Mouse (Mus musculus): Measurements from ENCODE around the gene Tex46. TPM values are rescaled to one million over a fixed set of nuclear protein-coding genes. Genes with fewer than 3 reads are reported as not detected.

The Tex46 gene
- polyA plus RNA-seq, 1 experiment from 2014 or later, result not detected

GRCm38 (mm10) chr4:136635995-136636394 is 25.8 kb downstream of the Tex46 start:
- H3K4me1 ChIP-seq (replicated peaks), result peaks cover 14% of the 10 kb centered on the region
- no peak overlapping the region for H3K4me3 ChIP-seq (replicated peaks)
- no peak for ATAC-seq (ENCODE audit: insufficient number of reproducible peaks, insufficient read depth, low FRiP score, low TSS enrichment, low read depth)
- H3K9me3 ChIP-seq, result peaks cover 6% of the 10 kb centered on the region; the same call in 1 of the 2 replicates
- no peak overlapping the region for H3K27ac ChIP-seq
- no peaks in the 10 kb centered on the region for H3K36me3 ChIP-seq
- H3K9ac ChIP-seq (replicated peaks), result no peak overlapping the region
- H3K27me3 ChIP-seq, result peaks cover 61% of the 10 kb centered on the region
- no peak overlapping the region for H3K4me2 ChIP-seq

- Histone ChIP-seq H3K9me3 (peaks cover 6% of the 10 kb centered on the region; the same call in 1 of the 2 replicates), H3K36me3 (no peaks in the 10 kb centered on the region), H3K4me2 (no peak overlapping the region), H3K27ac (no peak overlapping the region), H3K4me3 (replicated peaks) (no peak overlapping the region), H3K27me3 (peaks cover 60% of the 10 kb centered on the region), H3K9ac (replicated peaks) (no peak overlapping the region), H3K4me1 (replicated peaks) (peaks cover 14% of the 10 kb centered on the region)
- ATAC-seq (ENCODE audit: insufficient number of reproducible peaks, insufficient read depth, low FRiP score, low TSS enrichment, low read depth), result no peak
- WGBS, result 53% methylated on average over 5 of the region's 5 CpGs
Observed at GRCm38 (mm10) chr4:136636511-136636910, 26.3 kb downstream of the Tex46 start.

GRCm38 (mm10) chr4:136636983-136637562 is 26.8 kb downstream of the Tex46 start:
- 17% methylated on average over 37 of the region's 37 CpGs for WGBS
- no peak overlapping the region for H3K27ac ChIP-seq

GRCm38 (mm10) chr4:136637563-136638229 is 27.5 kb downstream of the Tex46 start:
- H3K36me3 ChIP-seq, result no peaks in the 10 kb centered on the region
- peaks cover 6% of the 10 kb centered on the region; the same call in 1 of the 2 replicates for H3K9me3 ChIP-seq
- peak overlapping the region; percentile 90 for H3K4me2 ChIP-seq
- H3K27ac ChIP-seq, result no peak overlapping the region
- peak overlapping the region; percentile 60 for H3K4me3 ChIP-seq (replicated peaks)
- peaks cover 14% of the 10 kb centered on the region for H3K4me1 ChIP-seq (replicated peaks)
- WGBS, result 3% methylated on average over 76 of the region's 76 CpGs
- peak overlapping the region; percentile 62 for H3K9ac ChIP-seq (replicated peaks)
- H3K27me3 ChIP-seq, result peaks cover 59% of the 10 kb centered on the region
- ATAC-seq (ENCODE audit: insufficient number of reproducible peaks, insufficient read depth, low FRiP score, low TSS enrichment, low read depth), result no peak

More at GRCm38 (mm10) chr4:136636983-136637562, 26.8 kb downstream of the Tex46 start:
- Histone ChIP-seq H3K9ac (replicated peaks) (peak overlapping the region; percentile 62), H3K4me1 (replicated peaks) (peaks cover 14% of the 10 kb centered on the region), H3K36me3 (no peaks in the 10 kb centered on the region), H3K9me3 (peaks cover 6% of the 10 kb centered on the region; the same call in 1 of the 2 replicates), H3K27me3 (peaks cover 60% of the 10 kb centered on the region), H3K4me3 (replicated peaks) (peak overlapping the region; percentile 60), H3K4me2 (peak overlapping the region; percentile 90)
- peak; percentile 42; the same call in 1 of the 2 replicates for ATAC-seq (ENCODE audit: insufficient number of reproducible peaks, insufficient read depth, low FRiP score, low TSS enrichment, low read depth)

- H3K4me3 ChIP-seq (replicated peaks), result peak overlapping the region; percentile 60
- H3K9me3 ChIP-seq, result peaks cover 6% of the 10 kb centered on the region; the same call in 1 of the 2 replicates
- H3K36me3 ChIP-seq, result no peaks in the 10 kb centered on the region
- WGBS, result 34% methylated on average over 7 of the region's 7 CpGs
- H3K27ac ChIP-seq, result no peak overlapping the region
- peak overlapping the region; percentile 90 for H3K4me2 ChIP-seq
- no peak for ATAC-seq (ENCODE audit: insufficient number of reproducible peaks, insufficient read depth, low FRiP score, low TSS enrichment, low read depth)
- peak overlapping the region; percentile 62; the same call in 1 of the 2 replicates for H3K9ac ChIP-seq (replicated peaks)
- peaks cover 56% of the 10 kb centered on the region for H3K27me3 ChIP-seq
- peaks cover 14% of the 10 kb centered on the region for H3K4me1 ChIP-seq (replicated peaks)
Observed at GRCm38 (mm10) chr4:136638230-136638750, 28.1 kb downstream of the Tex46 start.

GRCm38 (mm10) chr4:136638890-136639289 is 28.7 kb downstream of the Tex46 start:
- Histone ChIP-seq H3K4me1 (replicated peaks) (peaks cover 14% of the 10 kb centered on the region), H3K9ac (replicated peaks) (0 out of 2 replicates have a peak overlapping the region, but pooled peaks have one; percentile 18), H3K36me3 (no peaks in the 10 kb centered on the region), H3K4me2 (no peak overlapping the region), H3K9me3 (peaks cover 5% of the 10 kb centered on the region; the same call in 1 of the 2 replicates), H3K27ac (no peak overlapping the region), H3K4me3 (replicated peaks) (no peak overlapping the region), H3K27me3 (peaks cover 56% of the 10 kb centered on the region)
- ATAC-seq (ENCODE audit: insufficient number of reproducible peaks, insufficient read depth, low FRiP score, low TSS enrichment, low read depth), result no peak
- WGBS, result 15% methylated on average over 10 of the region's 10 CpGs

GRCm38 (mm10) chr4:136648922-136649479 is 38.8 kb downstream of the Tex46 start:
- peaks cover 11% of the 10 kb centered on the region; the same call in 1 of the 2 replicates for H3K9me3 ChIP-seq
- peak overlapping the region; percentile 39 for H3K4me2 ChIP-seq
- no peak overlapping the region for H3K27ac ChIP-seq
- 13% methylated on average over 11 of the region's 11 CpGs for WGBS
- H3K9ac ChIP-seq (replicated peaks), result no peak overlapping the region
- H3K4me1 ChIP-seq (replicated peaks), result peaks cover 15% of the 10 kb centered on the region
- H3K36me3 ChIP-seq, result peaks cover 6% of the 10 kb centered on the region; the same call in 1 of the 2 replicates
- no peak overlapping the region for H3K4me3 ChIP-seq (replicated peaks)
- H3K27me3 ChIP-seq, result 0 out of 2 replicates have a peak, but pooled peaks cover 4% of the 10 kb centered on the region
- no peak for ATAC-seq (ENCODE audit: insufficient number of reproducible peaks, insufficient read depth, low FRiP score, low TSS enrichment, low read depth)

GRCm38 (mm10) chr4:136649480-136650196 is 39.4 kb downstream of the Tex46 start:
- no peak overlapping the region for H3K27ac ChIP-seq
- no peak for ATAC-seq (ENCODE audit: insufficient number of reproducible peaks, insufficient read depth, low FRiP score, low TSS enrichment, low read depth)

GRCm38 (mm10) chr4:136650261-136650660 is 40.0 kb downstream of the Tex46 start:
- H3K27ac ChIP-seq, result no peak overlapping the region
- no peak overlapping the region for H3K4me3 ChIP-seq (replicated peaks)
- 0 out of 2 replicates have a peak, but pooled peaks cover 4% of the 10 kb centered on the region for H3K27me3 ChIP-seq
- H3K9ac ChIP-seq (replicated peaks), result no peak overlapping the region
- no peak for ATAC-seq (ENCODE audit: insufficient number of reproducible peaks, insufficient read depth, low FRiP score, low TSS enrichment, low read depth)
- H3K9me3 ChIP-seq, result peaks cover 5% of the 10 kb centered on the region; the same call in 1 of the 2 replicates
- peaks cover 15% of the 10 kb centered on the region for H3K4me1 ChIP-seq (replicated peaks)
- peaks cover 16% of the 10 kb centered on the region for H3K36me3 ChIP-seq
- H3K4me2 ChIP-seq, result no peak overlapping the region
- WGBS, result 81% methylated on average over 8 of the region's 8 CpGs

More at GRCm38 (mm10) chr4:136649480-136650196, 39.4 kb downstream of the Tex46 start:
- H3K9ac ChIP-seq (replicated peaks), result no peak overlapping the region
- no peak overlapping the region for H3K4me3 ChIP-seq (replicated peaks)
- peak overlapping the region; percentile 39 for H3K4me2 ChIP-seq
- H3K9me3 ChIP-seq, result peaks cover 5% of the 10 kb centered on the region; the same call in 1 of the 2 replicates
- H3K27me3 ChIP-seq, result 0 out of 2 replicates have a peak, but pooled peaks cover 4% of the 10 kb centered on the region
- H3K4me1 ChIP-seq (replicated peaks), result peaks cover 15% of the 10 kb centered on the region
- 38% methylated on average over 13 of the region's 13 CpGs for WGBS
- peaks cover 10% of the 10 kb centered on the region for H3K36me3 ChIP-seq

- peaks cover 26% of the 10 kb centered on the region for H3K36me3 ChIP-seq
- 0 out of 2 replicates have a peak, but pooled peaks cover 4% of the 10 kb centered on the region for H3K27me3 ChIP-seq
- peaks cover 5% of the 10 kb centered on the region; the same call in 1 of the 2 replicates for H3K9me3 ChIP-seq
- ATAC-seq (ENCODE audit: insufficient number of reproducible peaks, insufficient read depth, low FRiP score, low TSS enrichment, low read depth), result no peak
- H3K27ac ChIP-seq, result no peak overlapping the region
- H3K4me1 ChIP-seq (replicated peaks), result peaks cover 15% of the 10 kb centered on the region
- no peak overlapping the region for H3K9ac ChIP-seq (replicated peaks)
- no peak overlapping the region for H3K4me2 ChIP-seq
- no peak overlapping the region for H3K4me3 ChIP-seq (replicated peaks)
- 70% methylated on average over 3 of the region's 3 CpGs for WGBS
Observed at GRCm38 (mm10) chr4:136651357-136651811, 41.1 kb downstream of the Tex46 start.
